Mouse (Mus musculus) lung, embryonic 14.5 days (tissue): ENCODE measurements around the gene Aldh3a2. TPM values are rescaled to one million over a fixed set of nuclear protein-coding genes. Genes with fewer than 3 reads are reported as not detected.
A peak's percentile ranks its signal among the peaks of the same experiment; 100 is the strongest.

ENCODE experiments used
- ATAC-seq: fragments of 200-750 bp; cut with Nextera tagmentation; 2 replicates; pipeline ENCODE4 v1.8.0; 2017; ENCODE audit warnings: mild to moderate bottlenecking, moderate TSS enrichment, moderate library complexity; ENCODE audit not compliant: insufficient read depth
- DNase-seq: peaks from one replicate; pipeline ENCODE4 v3.0.0-alpha.2; 2015
- H3K27ac ChIP-seq: fragments of 300-500 bp; sonication (generic); 2 replicates; pipeline ENCODE4 v1.5.1; 2014; ENCODE audit warnings: low read depth, mild to moderate bottlenecking, moderate library complexity
- H3K27me3 ChIP-seq: fragments of 300-500 bp; sonication (generic); 2 replicates; pipeline ENCODE4 v1.6.1; 2014; ENCODE audit warnings: low read length, control low read depth; ENCODE audit not compliant: insufficient read depth
- H3K36me3 ChIP-seq: fragments of 300-500 bp; sonication (generic); 2 replicates; pipeline ENCODE4 v1.6.1; 2014; ENCODE audit warnings: control low read depth; ENCODE audit not compliant: insufficient read depth
- H3K4me1 ChIP-seq: fragments of 300-500 bp; sonication (generic); 2 replicates; pipeline ENCODE4 v1.6.1; 2014; ENCODE audit warnings: antibody characterized with exemption, control low read depth; ENCODE audit not compliant: insufficient read depth
- H3K4me2 ChIP-seq: fragments of 300-500 bp; sonication (generic); 2 replicates; pipeline ENCODE4 v1.6.1; 2014; ENCODE audit warnings: mild to moderate bottlenecking
- H3K4me3 ChIP-seq: fragments of 300-500 bp; sonication (generic); 2 replicates; pipeline ENCODE4 v1.5.1; 2014; ENCODE audit warnings: low read depth, low read length
- H3K9ac ChIP-seq: fragments of 300-500 bp; sonication (generic); 2 replicates; pipeline ENCODE4 v1.6.1; 2014
- H3K9me3 ChIP-seq: fragments of 300-500 bp; sonication (generic); 2 replicates; pipeline ENCODE4 v1.6.1; 2016; ENCODE audit warnings: low read depth, low read length, control low read depth
- CTCF ChIP-seq: IDR thresholded peaks from 2 replicates; pipeline ENCODE4 v1.5.1; 2016; ENCODE audit warnings: antibody characterized with exemption, low read depth
- WGBS: fragments of 180-500 bp; shearing (Covaris S2); extraction: QIAGEN DNeasy Blood & Tissue Kit; methylation state at CpG from one replicate; pipeline ENCODE4 v1.1.7; 2014; 5-methylcytosine and 5-hydroxymethylcytosine counted together
- polyA plus RNA-seq: library from polyadenylated mRNA; unstranded; fragments of >200 nt; fragmentation: Nextera tagmentation; extraction: Ambion mirVana; gene quantifications from 2 replicates; pipeline ENCODE4 v1.2.1, GENCODE M21; 2014

The Aldh3a2 gene
- polyA plus RNA-seq, 1 experiment from 2014 or later, result 37.6 TPM

DNA sequence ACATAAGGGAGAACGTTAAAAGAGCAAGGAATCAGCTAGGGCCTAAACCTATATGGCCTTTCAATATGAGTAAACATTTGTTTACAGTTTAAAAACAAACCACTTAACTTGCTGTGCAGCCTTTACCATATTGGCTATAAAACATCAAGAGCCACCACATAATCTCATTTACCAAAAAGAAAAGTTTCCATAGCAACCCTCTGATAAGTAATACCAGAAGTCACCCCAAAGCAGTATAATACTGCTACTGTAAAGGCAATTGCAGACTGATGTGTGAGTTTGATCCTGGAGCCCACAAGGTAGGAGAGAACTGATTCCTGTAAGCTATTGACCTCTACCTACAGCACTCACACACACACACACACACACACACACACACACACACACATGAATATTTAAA, 7.2 kb upstream of the Aldh3a2 start:
- no peak for TF ChIP-seq CTCF
- H3K36me3 ChIP-seq, result no peaks in the 10 kb centered on the region
- WGBS, result 55% methylated on average over 1 of the region's 1 CpGs
- no peak for ATAC-seq
- H3K4me1 ChIP-seq, result 0 out of 2 replicates have a peak, but pooled peaks cover 4% of the 10 kb centered on the region
- no peaks in the 10 kb centered on the region for H3K27me3 ChIP-seq
- no peak overlapping the region for H3K4me3 ChIP-seq
- no peaks in the 10 kb centered on the region for H3K9me3 ChIP-seq
- no peak overlapping the region for H3K4me2 ChIP-seq
- H3K9ac ChIP-seq, result no peak overlapping the region
- H3K27ac ChIP-seq, result no peak overlapping the region
- DNase-seq, result no peak

DNA sequence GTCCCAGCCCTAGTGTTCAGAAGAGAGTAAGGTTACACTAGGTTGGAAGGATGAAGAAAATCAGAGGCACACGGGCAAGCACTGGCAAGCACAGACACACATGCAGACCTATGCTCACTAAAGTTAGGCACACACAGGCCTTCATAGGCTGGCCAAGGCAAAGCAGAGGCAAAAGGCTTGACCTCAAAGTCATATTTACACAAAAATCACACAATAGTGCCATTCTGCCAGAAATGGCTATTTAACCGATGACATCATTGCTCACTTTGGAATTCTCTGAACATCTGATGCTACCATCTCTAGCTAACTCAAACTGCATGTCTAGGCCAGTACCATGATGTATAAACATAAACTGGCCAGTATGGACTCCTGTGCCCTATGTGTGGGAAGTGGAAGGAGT, 6.7 kb upstream of the Aldh3a2 start:
- Histone ChIP-seq H3K27ac (no peak overlapping the region), H3K4me2 (no peak overlapping the region), H3K4me1 (0 out of 2 replicates have a peak, but pooled peaks cover 4% of the 10 kb centered on the region), H3K36me3 (no peaks in the 10 kb centered on the region), H3K4me3 (no peak overlapping the region), H3K9ac (no peak overlapping the region), H3K9me3 (no peaks in the 10 kb centered on the region), H3K27me3 (no peaks in the 10 kb centered on the region)
- WGBS, result 62% methylated on average over 2 of the region's 2 CpGs
- no peak for TF ChIP-seq CTCF
- DNase-seq, result peak; percentile 37
- no peak for ATAC-seq

- H3K9ac ChIP-seq, result no peak overlapping the region
- H3K9me3 ChIP-seq, result no peaks in the 10 kb centered on the region
- H3K36me3 ChIP-seq, result no peaks in the 10 kb centered on the region
- H3K4me2 ChIP-seq, result no peak overlapping the region
- H3K4me1 ChIP-seq, result 0 out of 2 replicates have a peak, but pooled peaks cover 4% of the 10 kb centered on the region
- H3K4me3 ChIP-seq, result no peak overlapping the region
- no peak for TF ChIP-seq CTCF
- ATAC-seq (no peak), DNase-seq (no peak)
- no peak overlapping the region for H3K27ac ChIP-seq
- H3K27me3 ChIP-seq, result no peaks in the 10 kb centered on the region
Observed at GRCm38 (mm10) chr11:61271612-61272011, 4.3 kb upstream of the Aldh3a2 start.

DNA sequence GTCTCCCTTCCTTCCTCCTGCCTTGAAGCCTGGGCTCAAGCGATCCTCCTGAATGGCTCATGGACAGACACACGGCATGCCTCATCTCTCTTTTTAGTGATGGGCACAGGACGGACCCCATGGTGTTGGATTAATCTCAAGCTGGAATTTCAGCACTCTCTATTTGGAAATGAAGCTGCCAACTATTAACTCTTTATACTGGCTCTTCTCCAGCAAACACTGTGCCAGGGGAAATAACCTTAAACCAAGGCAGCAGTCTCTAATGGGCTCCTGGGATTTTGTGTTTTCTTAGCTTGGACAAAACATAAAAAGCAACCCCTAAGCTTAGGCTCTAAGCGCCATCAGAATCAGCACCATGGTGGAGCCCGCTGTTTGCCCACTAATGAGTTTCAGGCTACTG, 3.1 kb upstream of the Aldh3a2 start:
- no peak for DNase-seq
- no peak overlapping the region for H3K4me3 ChIP-seq
- TF ChIP-seq CTCF, result no peak
- 75% methylated on average over 5 of the region's 5 CpGs for WGBS
- peaks cover 4% of the 10 kb centered on the region; the same call in 1 of the 2 replicates for H3K4me1 ChIP-seq
- H3K36me3 ChIP-seq, result no peaks in the 10 kb centered on the region
- ATAC-seq, result no peak
- no peaks in the 10 kb centered on the region for H3K9me3 ChIP-seq
- no peak overlapping the region for H3K4me2 ChIP-seq
- H3K27me3 ChIP-seq, result no peaks in the 10 kb centered on the region
- no peak overlapping the region for H3K27ac ChIP-seq
- no peak overlapping the region for H3K9ac ChIP-seq

DNA sequence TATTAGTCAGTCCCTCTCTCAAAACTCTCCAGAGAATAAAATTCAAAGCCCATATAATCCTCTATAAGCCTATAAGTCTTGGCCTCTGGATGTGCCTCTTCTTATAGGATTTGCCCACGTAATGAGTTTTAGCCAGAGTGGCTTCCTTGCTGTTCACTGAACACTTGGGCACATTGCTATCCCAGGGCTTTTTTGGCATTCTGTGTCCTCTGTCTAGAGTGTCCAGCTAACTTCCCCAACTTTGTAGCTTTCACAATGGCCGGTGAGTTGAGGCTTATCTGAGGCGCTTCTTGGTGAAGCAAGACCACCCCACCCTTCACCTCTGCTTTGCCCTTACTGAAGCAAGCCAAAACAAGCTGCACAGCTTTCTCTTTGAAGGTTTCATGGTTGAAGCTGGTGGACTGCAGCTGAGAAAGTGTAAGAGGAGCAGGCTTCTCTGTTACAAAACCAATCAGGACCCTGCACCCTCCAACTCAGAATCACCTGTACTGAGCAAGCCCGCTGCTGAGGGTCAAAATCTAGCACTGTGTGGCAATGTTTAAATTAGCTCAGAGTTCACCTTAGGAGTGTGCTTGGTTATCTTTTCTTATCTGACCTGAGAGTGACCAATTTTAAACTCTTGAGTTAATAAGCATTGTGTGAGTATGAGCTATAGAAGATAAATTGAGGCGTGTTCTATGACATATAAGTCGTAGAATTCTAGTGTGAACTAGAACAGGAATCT, 1.5 kb upstream of the Aldh3a2 start:
- Histone ChIP-seq H3K4me3 (no peak overlapping the region), H3K4me1 (no peaks in the 10 kb centered on the region; the same call in 1 of the 2 replicates), H3K36me3 (peaks cover 10% of the 10 kb centered on the region), H3K9me3 (no peaks in the 10 kb centered on the region), H3K27me3 (no peaks in the 10 kb centered on the region), H3K27ac (no peak overlapping the region), H3K9ac (no peak overlapping the region), H3K4me2 (no peak overlapping the region)
- DNase-seq (no peak), ATAC-seq (no peak)
- no peak for TF ChIP-seq CTCF
- WGBS, result 79% methylated on average over 6 of the region's 6 CpGs

- 74% methylated on average over 1 of the region's 1 CpGs for WGBS
- no peak for ATAC-seq
- Histone ChIP-seq H3K4me2 (no peak overlapping the region), H3K36me3 (peaks cover 40% of the 10 kb centered on the region), H3K4me1 (no peaks in the 10 kb centered on the region; the same call in 1 of the 2 replicates), H3K9me3 (no peaks in the 10 kb centered on the region), H3K9ac (no peak overlapping the region), H3K27ac (no peak overlapping the region), H3K27me3 (no peaks in the 10 kb centered on the region), H3K4me3 (no peak overlapping the region)
- DNase-seq, result no peak
- TF ChIP-seq CTCF, result no peak
Observed at GRCm38 (mm10) chr11:61263841-61264240, 3.4 kb downstream of the Aldh3a2 start.

GRCm38 (mm10) chr11:61262516-61262915, 4.7 kb downstream of the Aldh3a2 start:
- no peak overlapping the region for H3K4me2 ChIP-seq
- H3K9me3 ChIP-seq, result no peaks in the 10 kb centered on the region
- H3K9ac ChIP-seq, result no peak overlapping the region
- no peak for TF ChIP-seq CTCF
- H3K36me3 ChIP-seq, result peaks cover 47% of the 10 kb centered on the region
- H3K4me1 ChIP-seq, result no peaks in the 10 kb centered on the region; the same call in 1 of the 2 replicates
- no peak overlapping the region for H3K4me3 ChIP-seq
- DNase-seq (no peak), ATAC-seq (no peak)
- no peak overlapping the region for H3K27ac ChIP-seq
- no peaks in the 10 kb centered on the region for H3K27me3 ChIP-seq
- 92% methylated on average over 14 of the region's 14 CpGs for WGBS
